Mouse (Mus musculus): ENCODE results near the gene Herc1. TPM values are rescaled to one million over a fixed set of nuclear protein-coding genes. Genes with fewer than 3 reads are reported as not detected.

The Herc1 gene
- polyA plus RNA-seq, 1 experiment from 2014 or later, result 38.2 TPM

DNA sequence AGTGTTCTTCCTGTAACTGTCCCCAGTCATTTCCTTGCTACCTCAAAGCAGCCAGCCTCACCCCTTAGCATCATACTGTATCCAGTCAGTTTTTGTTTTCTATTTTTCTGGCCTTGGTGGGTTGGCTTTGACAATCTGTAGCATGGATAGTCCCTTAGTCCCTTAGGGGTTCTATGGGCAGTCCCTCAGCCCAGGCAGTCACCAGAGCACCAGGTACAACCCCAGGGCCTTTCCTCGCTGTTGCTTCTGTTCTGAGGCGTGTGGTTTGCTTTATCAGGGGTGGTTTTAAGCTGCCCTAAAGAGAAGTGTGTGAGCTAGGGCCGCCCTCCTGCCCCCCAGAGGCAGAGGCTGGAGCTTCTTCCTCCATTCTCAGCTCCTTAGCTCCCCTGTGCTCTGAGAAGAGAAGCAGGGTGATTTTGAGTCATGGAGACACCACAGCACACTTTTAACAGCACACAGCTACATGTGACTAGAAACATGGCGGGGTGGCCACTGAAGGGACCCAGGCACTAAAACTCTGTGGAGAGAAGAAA is 153.7 kb downstream of the Herc1 start:
- Histone ChIP-seq H3K4me1 (ENCODE audit: control insufficient read depth, insufficient read depth, low read length) (peaks cover 10% of the 10 kb centered on the region; the same call in 1 of the 2 replicates), H3K4me2 (ENCODE audit: low read depth) (no peak overlapping the region), H3K9me3 (ENCODE audit: control insufficient read depth, low read length) (no peaks in the 10 kb centered on the region), H3K27ac (ENCODE audit: low read depth, low read length) (no peak overlapping the region), H3K4me3 (ENCODE audit: low read depth, low read length) (no peak overlapping the region), H3K36me3 (ENCODE audit: control insufficient read depth, insufficient read depth, low read length) (peaks cover 6% of the 10 kb centered on the region; the same call in 1 of the 2 replicates), H3K27me3 (ENCODE audit: control insufficient read depth, insufficient read depth, low read length) (no peaks in the 10 kb centered on the region), H3K9ac (ENCODE audit: low read length) (no peak overlapping the region)
- DNase-seq (ENCODE audit: low spot score) (no peak), ATAC-seq (ENCODE audit: insufficient read depth, low FRiP score, low TSS enrichment) (no peak)
- WGBS, result 91% methylated on average over 4 of the region's 4 CpGs

- H3K36me3 ChIP-seq (ENCODE audit: control insufficient read depth, insufficient read depth, low read length), result peaks cover 8% of the 10 kb centered on the region; the same call in 1 of the 2 replicates
These were observed 154.3 kb downstream of the Herc1 start for GRCm38 (mm10) chr9:66504518-66504917.

DNA sequence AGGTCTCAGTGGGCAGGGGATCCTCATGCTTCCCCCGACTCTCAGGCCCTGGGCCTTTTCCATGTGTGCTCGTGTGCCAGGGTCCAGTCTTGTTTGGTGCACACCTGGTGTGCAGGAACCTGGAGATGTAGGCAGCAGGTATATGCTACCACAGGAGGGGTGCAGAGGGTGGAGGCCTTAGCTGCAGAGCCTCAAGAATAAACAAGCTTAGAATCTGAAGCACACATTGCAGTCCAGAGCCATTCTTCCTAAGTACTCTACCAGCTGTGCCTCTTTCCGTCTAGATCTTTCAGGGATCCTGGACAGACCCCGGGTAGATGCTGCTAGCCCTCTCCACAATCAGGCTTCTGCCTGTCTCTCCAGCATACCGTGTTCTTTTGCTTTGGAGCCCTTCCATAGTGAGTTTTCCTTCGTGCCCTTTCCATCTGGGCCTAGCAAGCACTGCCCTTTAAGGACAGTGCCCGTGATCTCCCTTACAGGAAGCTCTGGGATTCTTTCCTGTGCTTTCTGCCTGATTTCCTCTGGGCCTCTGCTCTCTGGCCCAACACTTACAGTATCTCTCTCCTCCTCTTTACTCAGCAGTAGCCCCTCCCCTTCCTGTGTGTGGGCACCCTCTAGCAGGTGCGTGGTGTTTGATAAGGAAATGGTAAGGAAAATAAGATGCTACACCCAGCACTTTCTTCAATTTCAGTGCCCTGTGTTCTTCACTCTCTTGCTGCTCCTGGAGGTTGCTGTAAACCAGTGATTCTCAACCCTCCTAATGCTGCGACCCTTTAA is 155.1 kb downstream of the Herc1 start:
- Histone ChIP-seq H3K27me3 (ENCODE audit: control insufficient read depth, insufficient read depth, low read length) (no peaks in the 10 kb centered on the region), H3K9me3 (ENCODE audit: control insufficient read depth, low read length) (no peaks in the 10 kb centered on the region), H3K36me3 (ENCODE audit: control insufficient read depth, insufficient read depth, low read length) (peaks cover 8% of the 10 kb centered on the region; the same call in 1 of the 2 replicates), H3K27ac (ENCODE audit: low read depth, low read length) (peak overlapping the region; percentile 54), H3K4me3 (ENCODE audit: low read depth, low read length) (no peak overlapping the region), H3K4me2 (ENCODE audit: low read depth) (no peak overlapping the region), H3K9ac (ENCODE audit: low read length) (no peak overlapping the region), H3K4me1 (ENCODE audit: control insufficient read depth, insufficient read depth, low read length) (peaks cover 10% of the 10 kb centered on the region; the same call in 1 of the 2 replicates)
- DNase-seq (ENCODE audit: low spot score) (no peak), ATAC-seq (ENCODE audit: insufficient read depth, low FRiP score, low TSS enrichment) (peak; percentile 56; the same call in 1 of the 2 replicates)
- WGBS, result 62% methylated on average over 9 of the region's 9 CpGs

More at GRCm38 (mm10) chr9:66504518-66504917, 154.3 kb downstream of the Herc1 start:
- no peak for DNase-seq (ENCODE audit: low spot score)
- no peak for ATAC-seq (ENCODE audit: insufficient read depth, low FRiP score, low TSS enrichment)
- Histone ChIP-seq H3K4me3 (ENCODE audit: low read depth, low read length) (no peak overlapping the region), H3K9me3 (ENCODE audit: control insufficient read depth, low read length) (no peaks in the 10 kb centered on the region), H3K27me3 (ENCODE audit: control insufficient read depth, insufficient read depth, low read length) (no peaks in the 10 kb centered on the region), H3K9ac (ENCODE audit: low read length) (no peak overlapping the region), H3K27ac (ENCODE audit: low read depth, low read length) (peak overlapping the region; percentile 8; the same call in 1 of the 2 replicates), H3K4me1 (ENCODE audit: control insufficient read depth, insufficient read depth, low read length) (peaks cover 10% of the 10 kb centered on the region; the same call in 1 of the 2 replicates), H3K4me2 (ENCODE audit: low read depth) (no peak overlapping the region)
- 87% methylated on average over 13 of the region's 13 CpGs for WGBS

- H3K9ac ChIP-seq (ENCODE audit: low read length), result no peak overlapping the region
- H3K36me3 ChIP-seq (ENCODE audit: control insufficient read depth, insufficient read depth, low read length), result peaks cover 8% of the 10 kb centered on the region; the same call in 1 of the 2 replicates
- ATAC-seq (ENCODE audit: insufficient read depth, low FRiP score, low TSS enrichment), result peak; percentile 81
- H3K4me1 ChIP-seq (ENCODE audit: control insufficient read depth, insufficient read depth, low read length), result peaks cover 14% of the 10 kb centered on the region
- 38% methylated on average over 4 of the region's 4 CpGs for WGBS
- H3K27me3 ChIP-seq (ENCODE audit: control insufficient read depth, insufficient read depth, low read length), result no peaks in the 10 kb centered on the region
- no peak overlapping the region for H3K4me2 ChIP-seq (ENCODE audit: low read depth)
- H3K4me3 ChIP-seq (ENCODE audit: low read depth, low read length), result no peak overlapping the region
- peak; percentile 59 for DNase-seq (ENCODE audit: low spot score)
- H3K27ac ChIP-seq (ENCODE audit: low read depth, low read length), result peak overlapping the region; percentile 84
- no peaks in the 10 kb centered on the region for H3K9me3 ChIP-seq (ENCODE audit: control insufficient read depth, low read length)
These were observed 155.8 kb downstream of the Herc1 start for GRCm38 (mm10) chr9:66506011-66506410.

DNA sequence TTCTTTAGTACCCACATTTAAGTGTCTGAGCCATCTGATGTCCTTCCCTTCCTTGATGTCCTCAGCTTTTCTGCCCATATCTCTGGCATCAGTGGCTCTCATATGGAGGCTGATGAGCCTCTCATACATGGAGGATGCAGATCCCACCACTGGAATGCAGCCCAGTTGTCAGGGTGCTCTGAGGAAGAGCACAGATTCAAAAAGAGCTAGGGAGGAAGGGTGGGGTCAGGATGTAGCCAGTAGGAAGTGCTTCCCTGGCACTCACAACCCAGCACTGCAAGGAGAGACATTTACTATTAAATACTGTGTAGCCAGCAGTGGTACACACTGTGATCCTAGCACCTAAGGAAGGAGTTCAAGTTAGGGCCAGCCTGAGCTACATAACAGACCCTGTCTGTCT is 156.2 kb downstream of the Herc1 start:
- peak overlapping the region; percentile 84 for H3K27ac ChIP-seq (ENCODE audit: low read depth, low read length)
- H3K4me1 ChIP-seq (ENCODE audit: control insufficient read depth, insufficient read depth, low read length), result peaks cover 14% of the 10 kb centered on the region
- peaks cover 8% of the 10 kb centered on the region; the same call in 1 of the 2 replicates for H3K36me3 ChIP-seq (ENCODE audit: control insufficient read depth, insufficient read depth, low read length)
- no peak for DNase-seq (ENCODE audit: low spot score)
- H3K27me3 ChIP-seq (ENCODE audit: control insufficient read depth, insufficient read depth, low read length), result no peaks in the 10 kb centered on the region
- no peak for ATAC-seq (ENCODE audit: insufficient read depth, low FRiP score, low TSS enrichment)
- no peak overlapping the region for H3K4me3 ChIP-seq (ENCODE audit: low read depth, low read length)
- H3K9me3 ChIP-seq (ENCODE audit: control insufficient read depth, low read length), result no peaks in the 10 kb centered on the region
- H3K4me2 ChIP-seq (ENCODE audit: low read depth), result no peak overlapping the region
- H3K9ac ChIP-seq (ENCODE audit: low read length), result no peak overlapping the region

GRCm38 (mm10) chr9:66507684-66508083 is 157.4 kb downstream of the Herc1 start:
- no peak overlapping the region for H3K4me2 ChIP-seq (ENCODE audit: low read depth)
- no peaks in the 10 kb centered on the region for H3K9me3 ChIP-seq (ENCODE audit: control insufficient read depth, low read length)
- no peak overlapping the region for H3K27ac ChIP-seq (ENCODE audit: low read depth, low read length)
- WGBS, result 58% methylated on average over 3 of the region's 3 CpGs
- no peaks in the 10 kb centered on the region for H3K27me3 ChIP-seq (ENCODE audit: control insufficient read depth, insufficient read depth, low read length)
- H3K9ac ChIP-seq (ENCODE audit: low read length), result no peak overlapping the region
- no peak for DNase-seq (ENCODE audit: low spot score)
- H3K4me3 ChIP-seq (ENCODE audit: low read depth, low read length), result no peak overlapping the region
- peaks cover 14% of the 10 kb centered on the region for H3K4me1 ChIP-seq (ENCODE audit: control insufficient read depth, insufficient read depth, low read length)
- peaks cover 8% of the 10 kb centered on the region; the same call in 1 of the 2 replicates for H3K36me3 ChIP-seq (ENCODE audit: control insufficient read depth, insufficient read depth, low read length)
- ATAC-seq (ENCODE audit: insufficient read depth, low FRiP score, low TSS enrichment), result no peak

GRCm38 (mm10) chr9:66508890-66509399 is 158.7 kb downstream of the Herc1 start:
- no peak for DNase-seq (ENCODE audit: low spot score)
- Histone ChIP-seq H3K4me1 (ENCODE audit: control insufficient read depth, insufficient read depth, low read length) (peaks cover 14% of the 10 kb centered on the region), H3K27ac (ENCODE audit: low read depth, low read length) (no peak overlapping the region), H3K27me3 (ENCODE audit: control insufficient read depth, insufficient read depth, low read length) (no peaks in the 10 kb centered on the region), H3K9me3 (ENCODE audit: control insufficient read depth, low read length) (no peaks in the 10 kb centered on the region), H3K4me2 (ENCODE audit: low read depth) (no peak overlapping the region), H3K36me3 (ENCODE audit: control insufficient read depth, insufficient read depth, low read length) (peaks cover 8% of the 10 kb centered on the region; the same call in 1 of the 2 replicates), H3K9ac (ENCODE audit: low read length) (no peak overlapping the region), H3K4me3 (ENCODE audit: low read depth, low read length) (no peak overlapping the region)
- no peak for ATAC-seq (ENCODE audit: insufficient read depth, low FRiP score, low TSS enrichment)
- WGBS, result 71% methylated on average over 4 of the region's 4 CpGs

DNA sequence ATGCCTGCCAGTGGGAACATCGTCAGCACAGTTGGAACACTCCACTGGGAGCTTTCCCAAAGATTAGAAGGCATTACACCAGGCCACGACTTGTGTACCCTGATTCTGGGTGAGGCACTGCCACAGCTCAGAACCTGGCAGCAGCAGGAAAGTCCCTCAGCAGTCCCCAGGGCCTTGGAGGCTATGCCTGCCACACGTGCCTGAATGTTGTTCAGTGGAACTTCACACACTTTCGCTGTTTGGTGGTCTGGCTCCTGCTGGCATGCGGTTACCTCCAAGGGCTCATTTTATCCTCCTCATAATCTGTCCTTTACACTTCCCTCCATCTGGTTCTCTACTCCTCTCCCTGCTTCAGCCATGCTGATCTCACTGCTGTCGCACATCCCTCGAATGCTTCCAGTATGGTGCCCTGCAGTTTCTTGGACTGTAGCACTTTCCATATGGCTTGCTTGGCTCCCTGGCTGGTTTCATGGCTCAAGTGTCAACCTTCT is 160.1 kb downstream of the Herc1 start:
- Histone ChIP-seq H3K4me1 (ENCODE audit: control insufficient read depth, insufficient read depth, low read length) (peaks cover 8% of the 10 kb centered on the region), H3K27me3 (ENCODE audit: control insufficient read depth, insufficient read depth, low read length) (no peaks in the 10 kb centered on the region), H3K9me3 (ENCODE audit: control insufficient read depth, low read length) (no peaks in the 10 kb centered on the region), H3K4me3 (ENCODE audit: low read depth, low read length) (no peak overlapping the region), H3K27ac (ENCODE audit: low read depth, low read length) (no peak overlapping the region), H3K4me2 (ENCODE audit: low read depth) (no peak overlapping the region), H3K9ac (ENCODE audit: low read length) (no peak overlapping the region), H3K36me3 (ENCODE audit: control insufficient read depth, insufficient read depth, low read length) (peaks cover 4% of the 10 kb centered on the region; the same call in 1 of the 2 replicates)
- WGBS, result 76% methylated on average over 7 of the region's 7 CpGs
- no peak for ATAC-seq (ENCODE audit: insufficient read depth, low FRiP score, low TSS enrichment)
- DNase-seq (ENCODE audit: low spot score), result no peak

All from neural tube, embryonic 11.5 days (tissue).